Mouse (Mus musculus): Measurements from ENCODE around the gene Bap1. TPM values are rescaled to one million over a fixed set of nuclear protein-coding genes. Genes with fewer than 3 reads are reported as not detected.

Gene Bap1
- 100 to 1,000 TPM; 108 to 116 TPM for total RNA-seq (2023)

GRCm38 (mm10) chr14:31251084-31251604, at the start of gene Bap1, which contains the start of gene Phf7:
Gene Bap1 (plus strand): TSS chr14:31251450.
Gene Phf7 (minus strand): TSS chr14:31251317.

GRCm38 (mm10) chr14:31208084-31208483, 43.2 kb upstream of the Bap1 start, which contains the start of gene Tnnc1:
Gene Tnnc1 (plus strand): TSS chr14:31208312.

GRCm38 (mm10) chr14:31216846-31217245, 34.4 kb upstream of the Bap1 start, which contains the start of gene Nisch:
Gene Nisch (minus strand): TSS chr14:31216946.

GRCm38 (mm10) chr14:31217666-31218065, 33.6 kb upstream of the Bap1 start, which contains the start of gene Sema3g:
Gene Sema3g (plus strand): TSS chr14:31217860.

Other genes starting within 250 kb of the Bap1 start
- 10 to 100 TPM; 73.8 to 78.7 TPM for gene Spcs1, start 249.8 kb upstream of the Bap1 start, total RNA-seq (2023)
- 10 to 100 TPM; 74.0 to 99.5 TPM for gene Pbrm1, start 232.3 kb upstream of the Bap1 start, total RNA-seq (2023)
- 100 to 1,000 TPM; 396 to 425 TPM for gene Gnl3, start 232.3 kb upstream of the Bap1 start, total RNA-seq (2023)
- gene Smim4, start 122.5 kb upstream of the Bap1 start, total RNA-seq (2023), result 10 to 100 TPM; 23.5 to 26.8 TPM
- 1 to 10 TPM in 1 of 2 experiments, under 1 TPM in 1; 0.65 to 1.5 TPM for gene Nt5dc2, start 120.4 kb upstream of the Bap1 start, total RNA-seq (2023)
- gene Stab1, start 82.8 kb upstream of the Bap1 start, total RNA-seq (2023), result 1 to 10 TPM in 1 of 2 experiments, not detected in 1; 1.0 TPM
- gene Tnnc1, start 43.1 kb upstream of the Bap1 start, total RNA-seq (2023), result not detected
- 100 to 1,000 TPM; 375 to 386 TPM for gene Nisch, start 34.5 kb upstream of the Bap1 start, total RNA-seq (2023)
- under 1 TPM in 1 of 2 experiments, not detected in 1; 0.15 TPM for gene Sema3g, start 33.6 kb upstream of the Bap1 start, total RNA-seq (2023)
- 10 to 100 TPM; 17.9 to 22.6 TPM for gene Phf7, start 133 bp upstream of the Bap1 start, total RNA-seq (2023)
- gene Dnah1, start 72.4 kb downstream of the Bap1 start, total RNA-seq (2023), result under 1 TPM; 0.17 to 0.56 TPM
- gene Capn7, start 85.2 kb downstream of the Bap1 start, total RNA-seq (2023), result 10 to 100 TPM; 62.0 to 62.9 TPM
- 100 to 1,000 TPM; 288 to 323 TPM for gene Sh3bp5, start 184.6 kb downstream of the Bap1 start, total RNA-seq (2023)
- 10 to 100 TPM; 34.8 to 49.8 TPM for gene Eaf1, start 242.9 kb downstream of the Bap1 start, total RNA-seq (2023)
- gene Mettl6, start 243.6 kb downstream of the Bap1 start, total RNA-seq (2023), result 10 to 100 TPM; 43.5 to 48.8 TPM